Mouse (Mus musculus): ENCODE results near the gene Upf3b. TPM values are rescaled to one million over a fixed set of nuclear protein-coding genes. Genes with fewer than 3 reads are reported as not detected.
"Not testable (repeated sequence)": the region's sequence is repeated elsewhere in the genome, so short reads cannot be mapped to it uniquely, and the experiment has no call there.

Gene Upf3b
- polyA plus RNA-seq, 1 experiment from 2014 or later: 26.6 TPM

DNA sequence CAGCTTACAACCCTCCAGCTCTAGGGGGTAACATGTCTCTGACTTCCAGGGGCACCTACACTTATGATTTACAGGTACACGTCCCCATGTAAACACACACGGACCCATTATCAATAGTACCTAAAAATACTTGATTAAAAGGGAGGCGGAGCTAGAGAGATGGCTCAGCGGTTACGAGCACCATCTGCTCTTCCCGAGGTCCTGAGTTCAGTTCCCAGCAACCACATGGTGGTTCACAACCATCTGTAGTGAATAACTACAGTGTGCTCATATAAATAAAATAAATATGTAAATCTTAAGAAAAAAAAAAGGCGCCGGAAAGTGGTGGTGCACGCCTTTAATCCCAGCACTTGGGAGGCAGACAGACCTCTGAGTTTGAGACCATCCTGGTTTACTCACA is 24.5 kb downstream of the Upf3b start:
- ATAC-seq (ENCODE audit: low FRiP score, low TSS enrichment): no peak; the same call in 1 of the 2 replicates
- H3K9me3 ChIP-seq (ENCODE audit: control insufficient read depth, low read length): no peaks in the 10 kb centered on the region

DNA sequence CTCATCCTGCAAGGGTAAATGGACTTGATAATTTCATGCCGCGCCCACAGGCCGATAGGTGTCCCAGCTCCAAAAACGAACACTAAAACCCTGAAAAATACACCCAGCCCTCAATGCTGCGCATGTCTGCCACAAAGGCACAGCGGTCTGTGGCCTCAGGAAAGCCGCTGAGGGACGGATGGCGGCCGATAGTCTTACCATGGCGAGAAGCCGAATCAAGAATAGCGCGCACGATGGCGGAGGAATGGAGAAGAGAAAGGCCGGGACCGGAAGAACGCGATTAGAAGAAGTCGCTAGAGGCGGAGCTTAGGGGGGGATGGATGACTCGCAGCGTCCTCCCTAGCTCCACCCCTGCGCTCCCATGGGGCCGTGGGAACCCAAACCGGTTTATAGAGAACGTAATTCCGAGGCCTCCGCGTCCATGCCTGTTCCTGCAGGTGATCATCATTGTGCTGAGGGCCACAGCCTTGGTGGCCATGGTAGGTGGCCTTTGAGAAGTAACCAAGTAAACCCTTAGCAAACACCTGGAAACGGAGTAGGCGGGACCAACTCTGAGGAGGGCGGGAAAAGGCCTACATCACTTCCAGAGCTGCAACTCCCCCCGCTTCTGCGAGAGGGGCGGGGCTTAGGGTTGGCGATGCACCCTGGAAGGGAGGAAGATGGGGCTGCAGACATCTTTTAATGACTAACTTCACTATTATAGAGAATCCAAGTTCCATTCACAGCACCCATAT is 25.0 kb downstream of the Upf3b start, which contains the start of gene Rpl39:
Gene Rpl39 (minus strand): TSS at position 476 of the 734 bp plus-strand sequence.
- peaks cover 4% of the 10 kb centered on the region; the same call in 1 of the 2 replicates for H3K4me1 ChIP-seq (ENCODE audit: control insufficient read depth, insufficient read depth, low read length)
- H3K36me3 ChIP-seq (ENCODE audit: control insufficient read depth, insufficient read depth, low read length): peaks cover 13% of the 10 kb centered on the region
- peak; percentile 95 for DNase-seq
- peak within 1 kb of the TSS; percentile 63 for H3K9ac ChIP-seq (replicated peaks; ENCODE audit: low read length)
- peak within 1 kb of the TSS; percentile 83 for H3K27ac ChIP-seq (replicated peaks; ENCODE audit: low read depth, low read length)
- peak within 1 kb of the TSS; percentile 69 for H3K4me2 ChIP-seq (ENCODE audit: low read length)
- no peaks in the 10 kb centered on the region for H3K9me3 ChIP-seq (ENCODE audit: control insufficient read depth, low read length)
- H3K27me3 ChIP-seq (ENCODE audit: control insufficient read depth, insufficient read depth, low read length): no peaks in the 10 kb centered on the region
- peak; percentile 93 for ATAC-seq (ENCODE audit: low FRiP score, low TSS enrichment)
- WGBS: 19% methylated on average over 38 of the region's 38 CpGs
- H3K4me3 ChIP-seq (replicated peaks; ENCODE audit: low read depth, low read length): peak within 1 kb of the TSS; percentile 53

More for the DNA sequence above, 24.5 kb downstream of the Upf3b start:
- WGBS: 22% methylated on average over 9 of the region's 9 CpGs
- peaks cover 13% of the 10 kb centered on the region for H3K36me3 ChIP-seq (ENCODE audit: control insufficient read depth, insufficient read depth, low read length)
- DNase-seq: no peak
- peak overlapping the region; percentile 48 for H3K4me2 ChIP-seq (ENCODE audit: low read length)
- H3K27ac ChIP-seq (replicated peaks; ENCODE audit: low read depth, low read length): peak overlapping the region; percentile 83
- H3K9ac ChIP-seq (replicated peaks; ENCODE audit: low read length): 0 out of 2 replicates have a peak overlapping the region, but pooled peaks have one; percentile 23
- peak overlapping the region; percentile 53 for H3K4me3 ChIP-seq (replicated peaks; ENCODE audit: low read depth, low read length)
- peaks cover 4% of the 10 kb centered on the region; the same call in 1 of the 2 replicates for H3K4me1 ChIP-seq (ENCODE audit: control insufficient read depth, insufficient read depth, low read length)
- no peaks in the 10 kb centered on the region for H3K27me3 ChIP-seq (ENCODE audit: control insufficient read depth, insufficient read depth, low read length)

DNA sequence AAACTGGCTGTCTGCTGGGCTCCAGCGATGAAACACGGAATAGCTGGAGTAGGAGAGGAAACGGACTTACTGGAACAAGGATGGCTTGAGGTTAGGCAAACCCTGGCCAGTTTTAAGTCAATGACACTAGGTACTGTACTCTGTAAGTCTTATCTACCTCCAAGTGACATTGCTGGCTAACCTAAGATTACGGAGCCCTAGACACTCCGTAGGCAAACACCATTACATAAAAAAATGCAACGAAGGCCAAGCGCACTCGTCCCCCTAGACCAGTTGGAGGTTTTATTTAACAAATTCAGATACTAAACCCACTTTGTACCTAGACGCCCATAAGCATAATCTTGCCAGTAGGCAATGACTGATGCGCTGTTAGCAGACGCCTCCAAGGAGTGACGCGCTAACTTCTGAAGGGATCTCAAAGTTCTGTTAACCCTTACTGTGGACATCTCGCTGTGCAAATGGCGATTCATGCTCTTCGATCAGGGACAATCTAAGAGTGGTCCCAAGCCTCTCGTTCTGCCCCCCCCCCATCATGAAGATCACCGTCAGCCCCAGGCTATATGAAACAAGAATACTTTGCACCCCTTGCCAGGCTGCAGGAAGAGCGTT is 25.7 kb downstream of the Upf3b start:
- Histone ChIP-seq H3K9me3 (ENCODE audit: control insufficient read depth, low read length) (no peaks in the 10 kb centered on the region), H3K4me3 (replicated peaks; ENCODE audit: low read depth, low read length) (peak overlapping the region; percentile 53), H3K4me1 (ENCODE audit: control insufficient read depth, insufficient read depth, low read length) (peaks cover 4% of the 10 kb centered on the region; the same call in 1 of the 2 replicates), H3K27ac (replicated peaks; ENCODE audit: low read depth, low read length) (peak overlapping the region; percentile 83), H3K9ac (replicated peaks; ENCODE audit: low read length) (peak overlapping the region; percentile 63), H3K36me3 (ENCODE audit: control insufficient read depth, insufficient read depth, low read length) (peaks cover 13% of the 10 kb centered on the region), H3K4me2 (ENCODE audit: low read length) (peak overlapping the region; percentile 69), H3K27me3 (ENCODE audit: control insufficient read depth, insufficient read depth, low read length) (no peaks in the 10 kb centered on the region)
- peak; percentile 16 for ATAC-seq (ENCODE audit: low FRiP score, low TSS enrichment)
- 22% methylated on average over 19 of the region's 19 CpGs for WGBS
- peak; percentile 51 for DNase-seq

DNA sequence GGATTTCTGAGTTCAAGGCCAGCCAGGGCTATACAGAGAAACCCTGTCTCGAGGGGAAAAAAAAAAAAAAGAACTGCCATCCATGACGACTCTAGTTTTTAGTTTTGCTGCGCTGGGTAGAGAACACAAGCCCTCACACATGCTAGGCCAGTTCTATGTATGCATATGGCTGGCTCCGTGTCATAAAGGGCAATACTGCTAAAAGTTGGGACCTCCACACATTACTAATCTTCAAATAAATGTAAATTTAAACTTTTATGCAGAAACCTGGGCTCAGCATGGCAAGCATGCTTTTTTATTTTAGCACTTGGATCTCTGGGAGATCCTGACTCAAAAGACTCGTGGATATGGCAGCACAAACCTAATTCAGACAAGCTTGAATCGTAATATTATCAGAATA is 28.9 kb downstream of the Upf3b start:
- Histone ChIP-seq H3K4me2 (ENCODE audit: low read length) (no peak overlapping the region), H3K36me3 (ENCODE audit: control insufficient read depth, insufficient read depth, low read length) (peaks cover 13% of the 10 kb centered on the region), H3K4me1 (ENCODE audit: control insufficient read depth, insufficient read depth, low read length) (peaks cover 4% of the 10 kb centered on the region; the same call in 1 of the 2 replicates), H3K4me3 (replicated peaks; ENCODE audit: low read depth, low read length) (no peak overlapping the region), H3K9ac (replicated peaks; ENCODE audit: low read length) (no peak overlapping the region), H3K27me3 (ENCODE audit: control insufficient read depth, insufficient read depth, low read length) (no peaks in the 10 kb centered on the region), H3K27ac (replicated peaks; ENCODE audit: low read depth, low read length) (no peak overlapping the region), H3K9me3 (ENCODE audit: control insufficient read depth, low read length) (no peaks in the 10 kb centered on the region)
- DNase-seq: no peak
- 62% methylated on average over 6 of the region's 6 CpGs for WGBS
- no peak for ATAC-seq (ENCODE audit: low FRiP score, low TSS enrichment)

DNA sequence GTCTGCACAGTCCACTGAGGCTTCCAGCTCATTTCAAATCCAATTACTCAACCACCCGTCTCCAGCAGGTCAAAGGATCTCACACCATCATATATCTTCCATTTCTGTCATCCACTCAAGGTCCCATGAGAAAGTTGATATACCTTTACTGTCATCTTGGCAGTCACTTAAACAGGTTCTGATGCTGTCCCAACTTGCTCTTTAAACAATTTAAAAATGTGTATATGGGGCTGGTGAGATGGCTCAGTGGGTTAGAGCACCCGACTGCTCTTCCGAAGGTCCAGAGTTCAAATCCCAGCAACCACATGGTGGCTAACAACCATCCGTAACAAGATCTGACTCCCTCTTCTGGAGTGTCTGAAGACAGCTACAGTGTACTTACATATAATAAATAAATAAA is 29.8 kb downstream of the Upf3b start:
- H3K4me2 ChIP-seq (ENCODE audit: low read length); H3K4me1 ChIP-seq (ENCODE audit: control insufficient read depth, insufficient read depth, low read length); H3K9me3 ChIP-seq (ENCODE audit: control insufficient read depth, low read length); H3K27me3 ChIP-seq (ENCODE audit: control insufficient read depth, insufficient read depth, low read length); H3K27ac ChIP-seq (replicated peaks; ENCODE audit: low read depth, low read length); ATAC-seq (ENCODE audit: low FRiP score, low TSS enrichment); H3K4me3 ChIP-seq (replicated peaks; ENCODE audit: low read depth, low read length); H3K9ac ChIP-seq (replicated peaks; ENCODE audit: low read length); DNase-seq: not testable (repeated sequence)
- peaks cover 13% of the 10 kb centered on the region for H3K36me3 ChIP-seq (ENCODE audit: control insufficient read depth, insufficient read depth, low read length)
- 73% methylated on average over 3 of the region's 4 CpGs for WGBS

DNA sequence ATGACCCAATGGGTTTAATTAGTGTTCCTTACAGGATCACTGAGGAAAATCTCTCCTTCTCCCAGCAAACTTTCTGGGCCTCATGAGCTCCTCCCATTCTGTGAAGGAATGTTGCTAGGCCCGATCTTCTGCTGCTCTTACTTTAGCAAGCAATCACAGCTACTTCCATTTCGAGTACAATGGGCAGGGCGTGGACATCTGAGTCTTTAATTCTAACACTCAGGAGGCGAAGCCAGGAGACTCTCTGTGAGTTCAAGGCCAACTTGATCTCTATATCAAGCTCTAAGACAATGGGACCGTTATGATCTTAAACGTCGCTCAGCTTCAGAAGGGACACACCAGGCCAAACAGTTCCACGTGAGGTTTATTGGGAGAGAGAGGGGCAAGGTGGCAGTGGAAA is 33.5 kb downstream of the Upf3b start:
- Histone ChIP-seq H3K4me3 (replicated peaks; ENCODE audit: low read depth, low read length) (no peak overlapping the region), H3K27me3 (ENCODE audit: control insufficient read depth, insufficient read depth, low read length) (no peaks in the 10 kb centered on the region), H3K27ac (replicated peaks; ENCODE audit: low read depth, low read length) (no peak overlapping the region), H3K36me3 (ENCODE audit: control insufficient read depth, insufficient read depth, low read length) (peaks cover 5% of the 10 kb centered on the region), H3K9ac (replicated peaks; ENCODE audit: low read length) (no peak overlapping the region), H3K4me2 (ENCODE audit: low read length) (no peak overlapping the region), H3K9me3 (ENCODE audit: control insufficient read depth, low read length) (no peaks in the 10 kb centered on the region), H3K4me1 (ENCODE audit: control insufficient read depth, insufficient read depth, low read length) (no peaks in the 10 kb centered on the region)
- no peak for ATAC-seq (ENCODE audit: low FRiP score, low TSS enrichment)
- DNase-seq: no peak
- WGBS: 79% methylated on average over 8 of the region's 8 CpGs

DNA sequence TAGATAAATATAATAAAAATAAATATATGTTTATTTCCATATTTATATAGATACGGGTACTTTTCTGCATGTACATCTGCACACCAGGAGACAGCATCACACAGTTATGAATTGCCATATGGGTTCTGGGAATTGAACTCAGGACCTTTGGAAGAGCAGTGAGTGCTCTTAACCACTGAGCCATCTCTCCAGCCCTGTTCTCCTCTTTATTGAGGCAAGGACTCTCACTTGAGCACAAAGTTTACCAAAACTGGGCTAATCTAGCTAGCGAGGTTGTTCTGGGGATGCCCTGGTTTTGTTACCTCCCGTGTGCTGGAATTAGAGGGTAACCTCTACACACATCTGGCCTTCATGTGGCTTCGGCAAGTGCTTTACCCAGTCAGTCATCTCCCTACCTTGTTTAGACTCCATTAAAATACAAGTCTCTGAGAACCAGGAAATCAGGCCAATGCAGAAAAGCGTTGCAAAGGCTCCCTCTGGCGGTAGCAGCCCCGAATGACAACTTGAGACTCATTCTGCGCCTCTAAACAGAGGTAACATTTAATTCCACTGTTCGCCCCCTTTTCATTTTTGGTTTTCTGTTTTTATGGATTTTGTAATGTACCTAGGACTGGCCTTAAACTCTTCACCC is 35.7 kb downstream of the Upf3b start:
- Histone ChIP-seq H3K4me3 (replicated peaks; ENCODE audit: low read depth, low read length) (no peak overlapping the region), H3K4me2 (ENCODE audit: low read length) (no peak overlapping the region), H3K9ac (replicated peaks; ENCODE audit: low read length) (no peak overlapping the region), H3K36me3 (ENCODE audit: control insufficient read depth, insufficient read depth, low read length) (no peaks in the 10 kb centered on the region), H3K27me3 (ENCODE audit: control insufficient read depth, insufficient read depth, low read length) (no peaks in the 10 kb centered on the region), H3K4me1 (ENCODE audit: control insufficient read depth, insufficient read depth, low read length) (no peaks in the 10 kb centered on the region), H3K27ac (replicated peaks; ENCODE audit: low read depth, low read length) (no peak overlapping the region), H3K9me3 (ENCODE audit: control insufficient read depth, low read length) (no peaks in the 10 kb centered on the region)
- DNase-seq (peak; percentile 82), ATAC-seq (ENCODE audit: low FRiP score, low TSS enrichment) (no peak)
- WGBS: 39% methylated on average over 9 of the region's 9 CpGs

DNA sequence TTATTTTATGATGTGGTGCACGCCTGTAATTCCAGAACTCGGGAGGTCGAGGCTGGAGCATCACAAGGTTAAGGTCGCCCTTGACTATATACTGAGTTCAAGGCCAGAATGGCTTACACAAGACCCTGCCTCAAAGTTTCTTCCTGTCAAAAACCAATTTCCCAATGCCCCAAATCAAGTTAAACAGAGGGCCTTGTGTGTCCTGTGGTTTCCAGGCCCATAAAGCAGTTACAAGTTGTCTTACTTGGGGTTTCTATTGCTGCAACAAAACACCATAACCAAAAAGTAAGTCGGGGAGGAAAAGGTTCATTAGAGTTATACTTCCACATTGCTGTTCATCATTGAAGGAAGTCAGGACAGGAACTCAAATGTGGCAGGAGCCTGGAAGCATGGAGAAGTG is 41.4 kb downstream of the Upf3b start:
- Histone ChIP-seq H3K4me2 (ENCODE audit: low read length) (no peak overlapping the region), H3K36me3 (ENCODE audit: control insufficient read depth, insufficient read depth, low read length) (no peaks in the 10 kb centered on the region), H3K27me3 (ENCODE audit: control insufficient read depth, insufficient read depth, low read length) (no peaks in the 10 kb centered on the region), H3K4me3 (replicated peaks; ENCODE audit: low read depth, low read length) (no peak overlapping the region), H3K9me3 (ENCODE audit: control insufficient read depth, low read length) (no peaks in the 10 kb centered on the region), H3K27ac (replicated peaks; ENCODE audit: low read depth, low read length) (no peak overlapping the region), H3K9ac (replicated peaks; ENCODE audit: low read length) (no peak overlapping the region), H3K4me1 (ENCODE audit: control insufficient read depth, insufficient read depth, low read length) (no peaks in the 10 kb centered on the region)
- ATAC-seq (ENCODE audit: low FRiP score, low TSS enrichment) (no peak), DNase-seq (no peak)
- WGBS: 87% methylated on average over 5 of the region's 5 CpGs

All from midbrain, embryonic 14.5 days (tissue).